Mouse (Mus musculus): ENCODE measurements at regions not wholly inside any gene's neighbourhood (a gene's known extent, or its start where the extent isn't known, plus 50 kb on each side); places are given as distances from the start of the nearest gene placed in this dataset.
"Not testable (repeated sequence)": the region's sequence is repeated elsewhere in the genome, so short reads cannot be mapped to it uniquely, and the experiment has no call there.

DNA sequence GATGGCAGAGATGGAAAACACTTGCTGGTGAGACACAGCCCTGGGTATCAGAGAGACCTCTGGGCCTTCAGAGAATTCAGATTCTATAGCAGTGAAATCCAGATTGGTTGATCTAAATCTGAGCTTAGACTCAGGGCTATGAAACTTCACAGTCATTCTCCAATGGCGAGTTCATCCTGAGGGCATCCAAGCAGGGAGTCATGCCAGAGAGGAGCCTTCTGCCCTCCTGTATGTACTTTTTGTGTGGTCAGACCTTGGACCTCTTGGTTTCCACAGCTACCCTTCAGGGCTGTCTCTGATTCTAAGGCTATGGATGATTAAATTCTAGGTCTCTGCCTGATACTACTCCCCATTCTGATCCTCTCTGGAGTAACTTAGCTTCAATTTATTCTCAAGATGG, 122.0 kb upstream of the Mettl15 start:
- Histone ChIP-seq H3K27ac (no peak overlapping the region), H3K9me3 (no peaks in the 10 kb centered on the region), H3K4me3 (no peak overlapping the region), H3K4me1 (no peaks in the 10 kb centered on the region), H3K27me3 (ENCODE audit: poor library complexity, severe bottlenecking) (no peaks in the 10 kb centered on the region), H3K36me3 (replicated peaks) (no peaks in the 10 kb centered on the region)
- WGBS: 85% methylated on average over 1 of the region's 1 CpGs
- no peak for DNase-seq (ENCODE audit: extremely low spot score, low spot score)

DNA sequence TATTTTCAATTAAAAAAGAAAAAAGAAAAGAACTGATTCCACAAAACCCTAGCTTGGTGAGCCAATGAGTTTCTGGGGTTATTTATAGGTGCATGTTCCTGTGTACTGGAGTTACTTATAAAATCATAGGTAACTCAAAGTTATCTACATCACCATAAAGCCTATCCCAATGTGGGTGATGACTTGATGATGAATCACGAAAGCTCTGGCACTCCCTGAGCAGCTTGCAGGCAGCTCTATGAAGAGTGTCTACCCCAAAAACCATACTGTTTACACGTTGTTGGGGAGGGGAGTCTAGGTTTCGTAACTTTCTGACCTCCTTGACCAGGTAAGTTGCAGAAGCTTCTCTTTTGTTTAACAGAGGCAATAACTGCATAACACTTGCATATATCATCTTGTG, 123.7 kb upstream of the Mettl15 start:
- WGBS: 80% methylated on average over 3 of the region's 3 CpGs
- Histone ChIP-seq H3K4me3 (no peak overlapping the region), H3K36me3 (replicated peaks) (no peaks in the 10 kb centered on the region), H3K27me3 (ENCODE audit: poor library complexity, severe bottlenecking) (no peaks in the 10 kb centered on the region), H3K9me3 (no peaks in the 10 kb centered on the region), H3K4me1 (no peaks in the 10 kb centered on the region), H3K27ac (no peak overlapping the region)
- DNase-seq (ENCODE audit: extremely low spot score, low spot score): no peak

DNA sequence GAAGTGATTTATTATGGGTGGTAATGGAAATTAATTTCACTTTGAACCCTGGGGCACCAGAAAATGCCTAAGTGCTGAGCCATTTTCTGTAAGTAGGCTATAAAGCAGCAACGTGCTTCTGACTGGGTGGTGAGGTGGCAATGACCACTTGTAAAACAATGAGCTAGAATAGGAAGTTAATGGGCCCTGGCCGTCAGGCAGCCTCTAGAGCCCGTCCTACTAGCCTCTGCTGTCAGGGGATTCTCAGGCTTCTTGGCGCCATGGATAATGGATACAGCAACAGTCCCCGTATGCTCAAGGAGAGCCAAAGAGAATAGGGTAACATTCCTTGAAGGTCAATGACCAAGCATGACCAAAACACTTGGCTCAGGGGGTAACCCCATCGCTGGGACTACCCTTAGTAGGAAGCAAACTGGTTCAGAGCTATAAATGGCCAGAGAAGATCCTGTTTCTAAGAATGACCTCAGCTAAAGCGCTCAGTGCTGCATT, 126.1 kb upstream of the Mettl15 start:
- WGBS: 82% methylated on average over 7 of the region's 7 CpGs
- H3K4me3 ChIP-seq: no peak overlapping the region
- H3K9me3 ChIP-seq: peaks cover 3% of the 10 kb centered on the region; the same call in 1 of the 2 replicates
- no peak overlapping the region for H3K27ac ChIP-seq
- no peaks in the 10 kb centered on the region for H3K4me1 ChIP-seq
- DNase-seq (ENCODE audit: extremely low spot score, low spot score): no peak
- no peaks in the 10 kb centered on the region for H3K27me3 ChIP-seq (ENCODE audit: poor library complexity, severe bottlenecking)
- H3K36me3 ChIP-seq (replicated peaks): no peaks in the 10 kb centered on the region

DNA sequence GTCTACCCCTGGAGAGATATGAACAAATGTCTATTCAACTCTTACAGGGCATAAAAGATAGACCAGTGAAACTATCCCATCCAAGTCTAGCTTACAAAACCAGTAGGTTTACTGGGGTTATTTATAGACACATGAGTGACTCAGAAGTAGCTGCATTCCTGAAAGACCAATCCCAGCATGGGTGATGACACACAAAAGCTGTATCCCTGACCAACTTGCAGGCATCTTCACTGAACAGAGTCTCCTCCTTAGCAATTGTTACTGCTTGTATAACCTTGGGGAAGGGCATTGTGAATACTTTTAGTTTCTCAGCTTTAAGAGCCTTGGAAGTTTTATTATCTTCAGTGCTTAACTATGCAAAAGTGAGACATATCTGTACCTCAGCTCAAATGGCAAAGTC, 139.6 kb upstream of the Mettl15 start:
- DNase-seq (ENCODE audit: extremely low spot score, low spot score): no peak
- no peaks in the 10 kb centered on the region for H3K36me3 ChIP-seq (replicated peaks)
- H3K27ac ChIP-seq: no peak overlapping the region
- H3K4me1 ChIP-seq: no peaks in the 10 kb centered on the region
- no peaks in the 10 kb centered on the region for H3K9me3 ChIP-seq
- H3K27me3 ChIP-seq (ENCODE audit: poor library complexity, severe bottlenecking): no peaks in the 10 kb centered on the region
- H3K4me3 ChIP-seq: no peak overlapping the region

DNA sequence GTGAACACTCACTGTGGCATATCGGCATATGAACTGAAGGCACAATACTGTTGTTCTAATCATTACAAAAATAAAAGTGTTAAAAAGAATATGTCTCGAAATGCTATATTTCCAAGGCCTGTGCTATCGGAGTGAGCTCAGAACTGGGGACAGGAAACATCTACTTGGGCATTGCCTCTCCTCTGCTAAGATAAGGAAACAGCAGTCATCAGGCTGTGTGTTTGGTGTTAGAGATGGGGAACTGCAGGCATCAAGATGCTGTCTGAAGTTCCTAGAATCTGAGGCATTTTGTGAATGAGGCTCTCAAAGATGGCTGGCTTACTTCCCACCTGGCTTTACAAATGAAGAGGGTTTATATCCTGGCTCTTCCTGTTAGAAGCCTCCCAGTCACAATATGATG, 150.6 kb upstream of the Mettl15 start:
- no peaks in the 10 kb centered on the region for H3K36me3 ChIP-seq (replicated peaks)
- no peaks in the 10 kb centered on the region for H3K9me3 ChIP-seq
- no peak overlapping the region for H3K27ac ChIP-seq
- DNase-seq (ENCODE audit: extremely low spot score, low spot score): no peak
- no peak overlapping the region for H3K4me3 ChIP-seq
- H3K27me3 ChIP-seq (ENCODE audit: poor library complexity, severe bottlenecking): no peaks in the 10 kb centered on the region
- H3K4me1 ChIP-seq: no peaks in the 10 kb centered on the region
- 95% methylated on average over 3 of the region's 3 CpGs for WGBS

DNA sequence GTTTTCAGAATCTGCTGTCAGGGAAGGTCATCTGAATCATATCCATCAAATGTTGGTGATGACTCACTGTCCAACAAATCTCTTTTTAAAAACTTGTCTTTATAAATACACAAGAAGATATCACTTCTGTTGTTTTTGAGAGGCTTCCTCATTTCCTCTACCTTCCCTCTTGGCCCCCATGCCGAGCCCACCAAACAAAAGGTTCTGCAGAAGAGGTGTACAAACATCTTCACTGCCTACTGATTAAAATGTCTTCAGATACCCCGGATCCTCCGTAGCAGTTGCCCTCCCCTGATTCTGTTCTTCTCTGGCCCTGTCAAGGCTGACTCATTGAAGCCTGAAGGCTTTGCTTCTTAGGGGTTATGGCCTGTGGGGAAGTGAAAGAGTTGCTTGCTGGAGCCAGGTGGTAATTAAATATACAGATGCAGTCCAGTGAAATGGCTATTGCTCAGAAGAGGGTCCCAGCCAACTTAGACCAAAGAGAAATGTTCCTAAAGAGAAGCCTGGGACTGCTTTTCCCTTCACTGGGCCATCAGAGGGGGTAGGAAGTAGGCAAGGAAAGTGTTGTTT, 162.1 kb upstream of the Mettl15 start:
- DNase-seq (ENCODE audit: extremely low spot score, low spot score): no peak
- Histone ChIP-seq H3K27ac (no peak overlapping the region), H3K4me1 (peaks cover 4% of the 10 kb centered on the region; the same call in 1 of the 2 replicates), H3K27me3 (ENCODE audit: poor library complexity, severe bottlenecking) (no peaks in the 10 kb centered on the region), H3K36me3 (replicated peaks) (no peaks in the 10 kb centered on the region), H3K9me3 (no peaks in the 10 kb centered on the region), H3K4me3 (no peak overlapping the region)
- 77% methylated on average over 3 of the region's 3 CpGs for WGBS

DNA sequence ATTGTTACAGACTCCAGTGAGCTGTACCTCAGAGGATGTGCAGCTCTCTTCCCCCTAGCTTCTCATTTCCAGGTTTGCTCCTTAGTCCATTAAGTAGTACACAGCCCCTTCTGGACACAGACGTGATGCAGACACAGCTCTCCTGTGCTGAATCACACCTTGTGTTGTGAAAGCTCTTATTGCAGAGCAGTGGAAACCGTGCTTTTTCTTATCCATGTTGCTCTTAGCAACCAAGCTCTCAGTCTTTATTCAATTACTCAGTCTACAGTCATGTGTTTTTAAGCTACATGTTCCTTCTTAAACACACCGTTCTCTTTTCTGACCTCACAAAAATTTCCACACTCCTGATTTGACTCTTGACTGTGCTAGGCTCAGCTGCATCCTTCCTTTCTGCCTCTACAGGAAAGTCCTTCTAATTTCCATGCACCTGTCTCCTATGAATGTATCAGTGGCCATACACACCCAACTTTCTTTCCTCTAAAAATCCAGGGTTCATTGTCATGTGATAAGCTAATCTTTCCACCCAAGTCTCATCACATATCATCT, 163.0 kb upstream of the Mettl15 start:
- WGBS: 77% methylated on average over 3 of the region's 3 CpGs
- H3K4me3 ChIP-seq: no peak overlapping the region
- H3K9me3 ChIP-seq: no peaks in the 10 kb centered on the region
- H3K27ac ChIP-seq: no peak overlapping the region
- H3K36me3 ChIP-seq (replicated peaks): no peaks in the 10 kb centered on the region
- H3K27me3 ChIP-seq (ENCODE audit: poor library complexity, severe bottlenecking): no peaks in the 10 kb centered on the region
- DNase-seq (ENCODE audit: extremely low spot score, low spot score): no peak
- peaks cover 4% of the 10 kb centered on the region; the same call in 1 of the 2 replicates for H3K4me1 ChIP-seq

GRCm38 (mm10) chr2:109462246-109462645, 181.7 kb upstream of the Mettl15 start:
- H3K27ac ChIP-seq; H3K4me3 ChIP-seq; H3K9me3 ChIP-seq; H3K4me1 ChIP-seq; H3K36me3 ChIP-seq (replicated peaks); H3K27me3 ChIP-seq (ENCODE audit: poor library complexity, severe bottlenecking); DNase-seq (ENCODE audit: extremely low spot score, low spot score): not testable (repeated sequence)
- WGBS: 95% methylated on average over 1 of the region's 1 CpGs

DNA sequence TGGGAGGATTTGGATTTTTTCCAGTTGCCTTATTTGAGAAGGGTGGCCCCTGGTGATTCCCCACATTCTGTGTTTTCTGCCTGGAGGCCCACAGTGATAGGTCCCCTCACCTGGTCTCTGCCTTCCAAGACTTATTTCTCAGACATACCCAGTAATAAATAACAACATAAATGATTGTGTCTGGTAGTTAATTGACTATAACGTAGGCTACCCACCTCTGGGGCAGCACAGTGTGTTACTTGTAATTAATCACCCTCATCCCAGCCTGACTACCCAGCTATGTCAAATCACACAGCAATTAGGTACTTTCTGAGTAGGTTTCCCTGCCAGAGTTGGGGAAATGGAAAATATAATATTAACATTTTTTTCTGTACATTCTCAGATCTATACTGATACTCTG, 190.2 kb upstream of the Bdnf start:
- Histone ChIP-seq H3K4me1 (no peaks in the 10 kb centered on the region), H3K36me3 (replicated peaks) (no peaks in the 10 kb centered on the region), H3K9me3 (no peaks in the 10 kb centered on the region), H3K27me3 (ENCODE audit: poor library complexity, severe bottlenecking) (no peaks in the 10 kb centered on the region), H3K4me3 (no peak overlapping the region), H3K27ac (no peak overlapping the region)
- DNase-seq (ENCODE audit: extremely low spot score, low spot score): no peak
- 81% methylated on average over 1 of the region's 1 CpGs for WGBS

- Histone ChIP-seq H3K4me1 (no peaks in the 10 kb centered on the region), H3K9me3 (no peaks in the 10 kb centered on the region), H3K4me3 (no peak overlapping the region), H3K27me3 (ENCODE audit: poor library complexity, severe bottlenecking) (no peaks in the 10 kb centered on the region), H3K27ac (no peak overlapping the region), H3K36me3 (replicated peaks) (no peaks in the 10 kb centered on the region)
- 84% methylated on average over 1 of the region's 1 CpGs for WGBS
- no peak for DNase-seq (ENCODE audit: extremely low spot score, low spot score)
Observed at GRCm38 (mm10) chr2:109487591-109487990, 186.9 kb upstream of the Bdnf start.

GRCm38 (mm10) chr2:109502186-109502585, 172.3 kb upstream of the Bdnf start:
- Histone ChIP-seq H3K4me1 (peaks cover 7% of the 10 kb centered on the region; the same call in 1 of the 2 replicates), H3K9me3 (no peaks in the 10 kb centered on the region), H3K27me3 (ENCODE audit: poor library complexity, severe bottlenecking) (no peaks in the 10 kb centered on the region), H3K36me3 (replicated peaks) (no peaks in the 10 kb centered on the region), H3K27ac (no peak overlapping the region), H3K4me3 (no peak overlapping the region)
- whole genome bisulfite sequencing: 81% methylated on average over 5 of the region's 5 CpGs
- DNase-seq (ENCODE audit: extremely low spot score, low spot score): no peak

- WGBS: 77% methylated on average over 6 of the region's 6 CpGs
- no peaks in the 10 kb centered on the region for H3K36me3 ChIP-seq (replicated peaks)
- H3K27me3 ChIP-seq (ENCODE audit: poor library complexity, severe bottlenecking): no peaks in the 10 kb centered on the region
- H3K4me3 ChIP-seq: no peak overlapping the region
- H3K9me3 ChIP-seq: no peaks in the 10 kb centered on the region
- no peak overlapping the region for H3K27ac ChIP-seq
- H3K4me1 ChIP-seq: peaks cover 7% of the 10 kb centered on the region; the same call in 1 of the 2 replicates
- no peak for DNase-seq (ENCODE audit: extremely low spot score, low spot score)
Observed at GRCm38 (mm10) chr2:109504906-109505305, 169.6 kb upstream of the Bdnf start.

DNA sequence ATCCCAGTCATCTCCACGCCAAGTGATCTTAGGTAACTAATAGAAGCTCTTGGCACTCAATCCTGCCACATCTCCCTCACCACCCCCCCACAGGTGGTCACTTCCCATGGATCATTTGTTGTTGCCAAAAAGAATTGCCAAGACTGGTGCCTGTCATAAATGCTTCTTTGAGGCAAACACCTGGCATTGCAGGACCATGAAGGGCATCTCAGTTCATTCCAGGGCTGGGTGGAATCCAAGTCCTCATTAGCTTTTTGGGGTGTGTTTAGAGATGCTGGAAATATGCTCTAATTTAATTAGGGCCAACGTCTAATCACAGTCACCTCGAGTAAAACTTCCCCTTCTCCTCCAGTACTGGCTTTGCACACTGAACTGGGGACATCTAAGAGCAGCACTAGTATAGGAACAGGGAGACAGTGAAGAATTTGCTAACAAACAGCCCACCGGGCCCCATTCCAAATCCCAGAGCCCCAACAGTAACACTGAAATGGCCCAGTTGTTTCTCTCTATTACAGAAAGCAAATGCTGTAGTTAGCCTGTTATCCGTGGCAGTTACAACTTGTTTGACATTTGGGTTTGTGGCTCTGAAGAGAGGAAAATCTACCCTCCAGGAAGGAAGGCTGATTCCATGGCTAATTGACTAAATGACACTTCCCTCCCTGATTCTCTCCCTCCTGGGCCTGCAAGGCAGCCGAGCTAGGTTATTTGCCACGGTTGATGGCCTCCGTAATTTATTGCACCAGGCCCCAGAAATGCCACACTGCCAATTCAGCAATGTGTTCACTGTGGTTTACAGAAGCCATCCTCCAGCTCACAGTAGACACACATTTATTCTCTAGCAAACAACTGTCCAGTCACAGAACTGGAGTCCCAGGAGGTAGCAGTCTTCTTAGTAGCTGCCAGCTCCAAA, 164.2 kb upstream of the Bdnf start:
- no peak for DNase-seq (ENCODE audit: extremely low spot score, low spot score)
- H3K4me3 ChIP-seq: no peak overlapping the region
- 63% methylated on average over 8 of the region's 8 CpGs for WGBS
- H3K36me3 ChIP-seq (replicated peaks): no peaks in the 10 kb centered on the region
- no peaks in the 10 kb centered on the region for H3K27me3 ChIP-seq (ENCODE audit: poor library complexity, severe bottlenecking)
- no peaks in the 10 kb centered on the region for H3K9me3 ChIP-seq
- H3K4me1 ChIP-seq: 0 out of 2 replicates have a peak, but pooled peaks cover 4% of the 10 kb centered on the region
- H3K27ac ChIP-seq: no peak overlapping the region

Data from forebrain, embryonic 10.5 days (tissue).